Mouse (Mus musculus) effector memory CD4-positive, alpha-beta T cell, adult 5 months (primary cell): ENCODE data around the gene Slbp. TPM values are rescaled to one million over a fixed set of nuclear protein-coding genes. Genes with fewer than 3 reads are reported as not detected.

Source experiments
- polyA plus RNA-seq: library from polyadenylated mRNA; unstranded; fragments of 100-300 nt; shearing (Covaris generic); gene quantifications from one replicate; pipeline ENCODE4 v1.2.1, GENCODE M21; 2017

The Slbp gene
- 181 TPM for polyA plus RNA-seq

GRCm38 (mm10) chr5:33651921-33652782 is at the start of gene Slbp:
Gene Slbp, minus strand, starts transcription at chr5:33652574.

GRCm38 (mm10) chr5:33657787-33658663 is 5.7 kb upstream of the Slbp start, which contains the start of the genes Tacc3 and Tmem129:
Gene Tacc3, plus strand, starts transcription at chr5:33658128.
Gene Tmem129, minus strand, starts transcription at chr5:33658416.

GRCm38 (mm10) chr5:33629301-33629987 is 22.9 kb downstream of the Slbp start, which contains the start of the genes Fam53a and Gm9903:
Gene Fam53a, minus strand, starts transcription at chr5:33629635.
Gene Gm9903, plus strand, starts transcription at chr5:33629925.

Other genes with a start within 250 kb of the Slbp start
- gene Nkx1-1, start 218.6 kb downstream of the Slbp start, polyA plus RNA-seq, result not detected
- 48.5 TPM for gene Fam53a, start 22.9 kb downstream of the Slbp start, polyA plus RNA-seq
- 0.56 TPM for gene Gm9903, start 22.6 kb downstream of the Slbp start, polyA plus RNA-seq
- gene Tacc3, start 5.6 kb upstream of the Slbp start, polyA plus RNA-seq, result 10.0 TPM
- 12.0 TPM for gene Tmem129, start 5.8 kb upstream of the Slbp start, polyA plus RNA-seq
- gene Fgfr3, start 69.1 kb upstream of the Slbp start, polyA plus RNA-seq, result 0.41 TPM
- gene Letm1, start 130.2 kb upstream of the Slbp start, polyA plus RNA-seq, result 88.7 TPM
- 27.6 TPM for gene Nsd2, start 168.2 kb upstream of the Slbp start, polyA plus RNA-seq